Mouse (Mus musculus): Measurements from ENCODE around the gene Glt8d2. TPM values are rescaled to one million over a fixed set of nuclear protein-coding genes. Genes with fewer than 3 reads are reported as not detected.
A peak's percentile ranks its signal among the peaks of the same experiment; 100 is the strongest.

Glt8d2 gene
- polyA plus RNA-seq, 1 experiment from 2014 or later, result 5.3 TPM

GRCm38 (mm10) chr10:82681639-82682038 is 8.8 kb downstream of the Glt8d2 start:
- no peak overlapping the region for H3K27ac ChIP-seq (ENCODE audit: low read depth)
- H3K36me3 ChIP-seq (ENCODE audit: control insufficient read depth, insufficient read depth, low read length), result no peaks in the 10 kb centered on the region
- H3K27me3 ChIP-seq (replicated peaks; ENCODE audit: control insufficient read depth, insufficient read depth, low read length), result no peaks in the 10 kb centered on the region
- H3K9ac ChIP-seq (ENCODE audit: low read length), result no peak overlapping the region
- H3K4me1 ChIP-seq (replicated peaks; ENCODE audit: control insufficient read depth, insufficient read depth, low read length), result no peaks in the 10 kb centered on the region
- ATAC-seq (replicated peaks; ENCODE audit: low FRiP score, low TSS enrichment, low read depth) (no peak), DNase-seq (ENCODE audit: low spot score) (no peak)
- no peaks in the 10 kb centered on the region for H3K9me3 ChIP-seq (ENCODE audit: control insufficient read depth, low read length)
- 87% methylated on average over 7 of the region's 7 CpGs for WGBS
- H3K4me3 ChIP-seq (ENCODE audit: low read depth, low read length), result no peak overlapping the region
- no peak overlapping the region for H3K4me2 ChIP-seq (ENCODE audit: low read length)

GRCm38 (mm10) chr10:82680769-82681168 is 9.7 kb downstream of the Glt8d2 start:
- H3K27ac ChIP-seq (ENCODE audit: low read depth), result no peak overlapping the region
- no peak overlapping the region for H3K9ac ChIP-seq (ENCODE audit: low read length)
- H3K4me2 ChIP-seq (ENCODE audit: low read length), result no peak overlapping the region
- no peak overlapping the region for H3K4me3 ChIP-seq (ENCODE audit: low read depth, low read length)
- no peak for DNase-seq (ENCODE audit: low spot score)
- H3K4me1 ChIP-seq (replicated peaks; ENCODE audit: control insufficient read depth, insufficient read depth, low read length), result no peaks in the 10 kb centered on the region
- H3K27me3 ChIP-seq (replicated peaks; ENCODE audit: control insufficient read depth, insufficient read depth, low read length), result no peaks in the 10 kb centered on the region
- no peak for ATAC-seq (replicated peaks; ENCODE audit: low FRiP score, low TSS enrichment, low read depth)
- H3K36me3 ChIP-seq (ENCODE audit: control insufficient read depth, insufficient read depth, low read length), result no peaks in the 10 kb centered on the region
- 91% methylated on average over 5 of the region's 5 CpGs for WGBS
- H3K9me3 ChIP-seq (ENCODE audit: control insufficient read depth, low read length), result no peaks in the 10 kb centered on the region

- 83% methylated on average over 6 of the region's 6 CpGs for WGBS
- H3K36me3 ChIP-seq (ENCODE audit: control insufficient read depth, insufficient read depth, low read length), result no peaks in the 10 kb centered on the region
- no peaks in the 10 kb centered on the region for H3K9me3 ChIP-seq (ENCODE audit: control insufficient read depth, low read length)
Measured at GRCm38 (mm10) chr10:82676949-82677348, 13.5 kb downstream of the Glt8d2 start.

GRCm38 (mm10) chr10:82670205-82670604 is 20.2 kb downstream of the Glt8d2 start:
- Histone ChIP-seq H3K9ac (ENCODE audit: low read length) (no peak overlapping the region), H3K9me3 (ENCODE audit: control insufficient read depth, low read length) (no peaks in the 10 kb centered on the region), H3K36me3 (ENCODE audit: control insufficient read depth, insufficient read depth, low read length) (no peaks in the 10 kb centered on the region), H3K4me2 (ENCODE audit: low read length) (no peak overlapping the region), H3K4me3 (ENCODE audit: low read depth, low read length) (no peak overlapping the region), H3K27me3 (replicated peaks; ENCODE audit: control insufficient read depth, insufficient read depth, low read length) (no peaks in the 10 kb centered on the region), H3K4me1 (replicated peaks; ENCODE audit: control insufficient read depth, insufficient read depth, low read length) (no peaks in the 10 kb centered on the region), H3K27ac (ENCODE audit: low read depth) (no peak overlapping the region)
- ATAC-seq (replicated peaks; ENCODE audit: low FRiP score, low TSS enrichment, low read depth) (no peak), DNase-seq (ENCODE audit: low spot score) (no peak)
- WGBS, result 78% methylated on average over 6 of the region's 6 CpGs

More at GRCm38 (mm10) chr10:82676949-82677348, 13.5 kb downstream of the Glt8d2 start:
- Histone ChIP-seq H3K4me1 (replicated peaks; ENCODE audit: control insufficient read depth, insufficient read depth, low read length) (no peaks in the 10 kb centered on the region), H3K27me3 (replicated peaks; ENCODE audit: control insufficient read depth, insufficient read depth, low read length) (no peaks in the 10 kb centered on the region), H3K27ac (ENCODE audit: low read depth) (no peak overlapping the region), H3K4me3 (ENCODE audit: low read depth, low read length) (no peak overlapping the region), H3K4me2 (ENCODE audit: low read length) (no peak overlapping the region), H3K9ac (ENCODE audit: low read length) (no peak overlapping the region)
- no peak for ATAC-seq (replicated peaks; ENCODE audit: low FRiP score, low TSS enrichment, low read depth)
- no peak for DNase-seq (ENCODE audit: low spot score)

- DNase-seq (ENCODE audit: low spot score), result peak; percentile 91
- Histone ChIP-seq H3K4me2 (ENCODE audit: low read length) (peak overlapping the region; percentile 46), H3K36me3 (ENCODE audit: control insufficient read depth, insufficient read depth, low read length) (no peaks in the 10 kb centered on the region), H3K27ac (ENCODE audit: low read depth) (no peak overlapping the region), H3K9ac (ENCODE audit: low read length) (no peak overlapping the region), H3K4me3 (ENCODE audit: low read depth, low read length) (no peak overlapping the region), H3K4me1 (replicated peaks; ENCODE audit: control insufficient read depth, insufficient read depth, low read length) (no peaks in the 10 kb centered on the region), H3K9me3 (ENCODE audit: control insufficient read depth, low read length) (no peaks in the 10 kb centered on the region), H3K27me3 (replicated peaks; ENCODE audit: control insufficient read depth, insufficient read depth, low read length) (no peaks in the 10 kb centered on the region)
- 17% methylated on average over 22 of the region's 22 CpGs for WGBS
- ATAC-seq (replicated peaks; ENCODE audit: low FRiP score, low TSS enrichment, low read depth), result peak; percentile 89
Measured at GRCm38 (mm10) chr10:82666436-82667234, 23.8 kb downstream of the Glt8d2 start.

- Histone ChIP-seq H3K4me1 (replicated peaks; ENCODE audit: control insufficient read depth, insufficient read depth, low read length) (no peaks in the 10 kb centered on the region), H3K9me3 (ENCODE audit: control insufficient read depth, low read length) (no peaks in the 10 kb centered on the region), H3K4me3 (ENCODE audit: low read depth, low read length) (no peak overlapping the region), H3K9ac (ENCODE audit: low read length) (no peak overlapping the region), H3K27ac (ENCODE audit: low read depth) (no peak overlapping the region), H3K4me2 (ENCODE audit: low read length) (no peak overlapping the region), H3K27me3 (replicated peaks; ENCODE audit: control insufficient read depth, insufficient read depth, low read length) (no peaks in the 10 kb centered on the region), H3K36me3 (ENCODE audit: control insufficient read depth, insufficient read depth, low read length) (no peaks in the 10 kb centered on the region)
- WGBS, result 61% methylated on average over 3 of the region's 3 CpGs
- ATAC-seq (replicated peaks; ENCODE audit: low FRiP score, low TSS enrichment, low read depth) (no peak), DNase-seq (ENCODE audit: low spot score) (no peak)
Measured at GRCm38 (mm10) chr10:82665951-82666350, 24.5 kb downstream of the Glt8d2 start.

- no peaks in the 10 kb centered on the region for H3K4me1 ChIP-seq (replicated peaks; ENCODE audit: control insufficient read depth, insufficient read depth, low read length)
- H3K36me3 ChIP-seq (ENCODE audit: control insufficient read depth, insufficient read depth, low read length), result no peaks in the 10 kb centered on the region
- H3K9me3 ChIP-seq (ENCODE audit: control insufficient read depth, low read length), result no peaks in the 10 kb centered on the region
- WGBS, result 80% methylated on average over 2 of the region's 2 CpGs
- DNase-seq (ENCODE audit: low spot score), result no peak
- H3K9ac ChIP-seq (ENCODE audit: low read length), result no peak overlapping the region
- H3K4me2 ChIP-seq (ENCODE audit: low read length), result no peak overlapping the region
- no peak overlapping the region for H3K4me3 ChIP-seq (ENCODE audit: low read depth, low read length)
- ATAC-seq (replicated peaks; ENCODE audit: low FRiP score, low TSS enrichment, low read depth), result no peak
- H3K27me3 ChIP-seq (replicated peaks; ENCODE audit: control insufficient read depth, insufficient read depth, low read length), result no peaks in the 10 kb centered on the region
- no peak overlapping the region for H3K27ac ChIP-seq (ENCODE audit: low read depth)
Measured at GRCm38 (mm10) chr10:82663289-82663688, 27.2 kb downstream of the Glt8d2 start.

- 82% methylated on average over 14 of the region's 14 CpGs for WGBS
- Histone ChIP-seq H3K9ac (ENCODE audit: low read length) (no peak overlapping the region), H3K4me1 (replicated peaks; ENCODE audit: control insufficient read depth, insufficient read depth, low read length) (no peaks in the 10 kb centered on the region), H3K9me3 (ENCODE audit: control insufficient read depth, low read length) (no peaks in the 10 kb centered on the region), H3K36me3 (ENCODE audit: control insufficient read depth, insufficient read depth, low read length) (no peaks in the 10 kb centered on the region), H3K4me3 (ENCODE audit: low read depth, low read length) (no peak overlapping the region), H3K4me2 (ENCODE audit: low read length) (no peak overlapping the region), H3K27ac (ENCODE audit: low read depth) (no peak overlapping the region), H3K27me3 (replicated peaks; ENCODE audit: control insufficient read depth, insufficient read depth, low read length) (no peaks in the 10 kb centered on the region)
- DNase-seq (ENCODE audit: low spot score), result no peak
- no peak for ATAC-seq (replicated peaks; ENCODE audit: low FRiP score, low TSS enrichment, low read depth)
Measured at GRCm38 (mm10) chr10:82662267-82662990, 28.0 kb downstream of the Glt8d2 start.

Data from intestine, embryonic 14.5 days (tissue).